Mouse (Mus musculus): Measurements from ENCODE around the gene Actr1a. TPM values are rescaled to one million over a fixed set of nuclear protein-coding genes. Genes with fewer than 3 reads are reported as not detected.

The Actr1a gene
- 100 to 1,000 TPM; 174 to 194 TPM for total RNA-seq (2021)

DNA sequence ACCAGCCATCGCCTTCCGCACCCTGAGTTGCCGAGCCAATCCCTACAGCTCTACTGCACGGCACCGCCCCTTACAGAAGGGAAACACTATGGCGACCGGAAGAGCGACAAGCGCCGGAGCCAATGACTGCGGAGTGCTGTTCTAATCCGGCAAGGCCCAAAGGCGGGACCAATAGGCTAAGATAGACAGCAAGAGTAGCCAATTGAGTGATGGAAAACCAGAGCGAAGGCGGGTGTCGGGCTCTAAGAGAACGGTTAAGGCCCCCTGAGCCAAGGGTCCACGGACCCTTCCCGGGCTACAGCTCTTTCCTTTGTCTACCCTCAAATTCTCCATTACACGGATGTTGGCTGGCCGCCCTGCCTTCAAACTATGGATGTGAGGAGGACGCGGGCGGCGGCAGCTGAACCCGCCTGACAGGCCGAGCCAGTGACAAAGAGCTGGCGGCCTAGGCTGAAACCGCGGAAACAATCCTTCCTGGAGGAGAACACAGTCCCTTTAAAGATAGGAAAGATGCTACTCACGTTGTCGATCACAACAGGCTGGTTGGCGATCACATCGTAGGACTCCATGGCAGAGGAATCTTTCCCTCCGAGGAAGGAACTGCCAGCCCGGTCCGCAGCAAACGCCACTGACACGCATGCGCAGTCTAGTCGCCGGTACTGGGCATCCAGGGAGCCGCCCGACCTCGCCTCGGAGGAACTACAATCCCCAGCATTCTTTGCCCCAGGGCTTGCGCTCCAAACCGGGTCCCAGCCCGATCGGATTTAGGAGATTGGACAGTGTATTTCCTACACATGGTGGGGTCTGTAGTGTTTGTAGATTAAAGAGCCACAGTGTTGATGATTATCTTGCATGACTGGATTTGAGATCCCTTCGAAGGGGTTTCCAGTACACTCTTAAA is at the start of gene Actr1a:
Gene Actr1a (minus strand): TSS at position 640 of the 901 bp plus-strand sequence.
- DNase-seq (ENCODE audit: extremely low spot score in 1 of 2, low spot score in 1 of 2) = peak; percentile 92 to 95

DNA sequence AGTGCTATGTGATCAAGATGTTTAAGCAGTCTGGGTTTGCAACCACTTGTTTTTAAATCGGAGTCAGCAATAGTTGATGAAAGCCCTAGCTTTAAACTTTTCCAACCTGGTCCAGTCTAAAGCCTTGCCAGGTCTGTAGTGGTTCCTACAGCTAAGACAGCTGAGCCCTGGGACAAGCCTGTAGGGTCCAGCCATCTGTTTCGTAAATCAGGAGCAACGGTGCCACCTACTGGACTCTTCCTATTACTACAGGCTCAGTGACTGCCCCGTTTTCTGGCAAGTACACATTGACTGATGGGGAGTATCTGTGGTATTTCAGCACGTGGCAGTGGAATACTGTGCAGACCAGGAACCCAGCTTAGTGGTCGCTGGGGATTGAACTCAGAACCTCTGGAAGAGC is 48.7 kb upstream of the Actr1a start:
- DNase-seq (ENCODE audit: extremely low spot score in 1 of 2, low spot score in 1 of 2) = peak; percentile 35 to 68

DNA sequence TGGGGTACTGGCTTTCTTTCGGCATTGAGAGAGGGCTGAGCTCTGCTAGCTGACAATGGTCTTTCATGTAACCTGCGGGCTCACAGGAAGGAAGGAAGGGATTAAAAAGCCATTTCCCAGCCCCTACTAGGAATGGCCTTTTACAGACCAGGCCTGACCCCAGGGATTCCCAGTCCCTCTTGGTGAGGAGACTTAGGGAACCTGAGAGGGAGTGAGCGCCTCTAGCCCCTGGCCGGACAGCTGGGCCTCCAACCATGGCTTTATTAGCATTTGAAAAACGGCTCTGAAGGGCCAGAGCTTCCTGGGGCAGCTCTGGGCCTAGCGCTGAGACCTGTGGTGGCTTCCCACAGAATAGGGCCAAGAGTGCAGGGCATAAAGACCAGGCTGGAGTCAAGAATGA is 48.0 kb upstream of the Actr1a start:
- DNase-seq (ENCODE audit: extremely low spot score in 1 of 2, low spot score in 1 of 2) = no peak

DNA sequence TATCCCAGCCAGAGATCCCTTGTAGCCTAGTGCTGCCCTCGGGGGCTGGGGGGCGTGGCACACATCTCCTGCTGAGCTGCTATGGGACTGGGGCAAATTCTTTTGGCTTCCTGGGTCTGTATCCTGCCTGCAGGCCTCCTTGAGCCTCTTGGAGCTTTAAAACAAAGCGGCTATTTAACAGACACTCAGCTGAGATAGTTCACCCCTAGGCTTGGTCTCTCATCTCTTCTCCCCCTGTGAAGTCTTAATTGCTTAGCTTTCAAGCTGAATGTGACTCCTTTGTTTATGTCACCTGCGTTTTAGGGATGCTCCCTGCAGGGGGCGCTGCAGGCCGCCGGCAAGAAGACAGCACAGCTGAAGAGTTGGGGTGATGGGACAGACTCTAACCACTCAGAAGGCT is 39.9 kb upstream of the Actr1a start:
- no peak for DNase-seq (ENCODE audit: extremely low spot score in 1 of 2, low spot score in 1 of 2)

DNA sequence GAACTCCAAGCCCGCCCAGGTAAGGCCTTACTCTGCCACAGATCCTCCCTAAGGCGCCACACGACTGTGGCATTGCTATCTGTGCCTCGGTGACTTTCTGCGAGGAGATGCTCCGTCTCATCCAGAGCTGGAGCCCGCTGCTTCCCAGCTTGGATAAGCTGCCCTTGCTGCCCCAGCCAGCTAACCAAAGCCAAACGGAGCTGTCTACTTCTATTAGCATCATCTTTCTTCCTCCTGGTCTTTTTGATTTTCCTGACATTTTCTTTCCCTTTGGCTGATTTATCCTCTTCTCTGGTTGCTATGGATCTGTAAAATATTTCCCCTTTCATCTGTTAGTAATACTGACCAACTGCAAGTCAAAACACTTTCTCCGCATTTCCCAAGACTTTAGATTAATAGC is 39.0 kb upstream of the Actr1a start:
- DNase-seq (ENCODE audit: extremely low spot score in 1 of 2, low spot score in 1 of 2) = no peak

DNA sequence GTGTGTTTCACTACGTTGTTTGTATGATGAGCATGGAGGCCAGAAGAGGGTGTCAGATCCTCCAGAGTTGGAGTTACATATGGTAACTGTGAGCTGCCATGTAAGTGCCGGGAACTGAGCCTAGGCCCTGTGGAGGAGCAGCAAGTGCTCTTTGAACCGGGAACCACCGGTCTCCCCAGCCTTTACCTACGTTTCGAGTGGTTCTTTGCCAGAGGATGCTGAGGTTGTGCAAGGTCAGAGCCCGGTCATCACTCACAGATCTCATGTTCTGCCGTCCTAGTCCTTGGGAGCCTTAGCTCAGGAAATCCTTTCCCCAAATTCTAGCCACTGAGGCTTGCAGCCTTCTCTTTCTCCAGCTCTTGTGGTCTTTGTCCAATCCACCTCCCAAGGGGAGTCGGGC is 38.6 kb upstream of the Actr1a start:
- DNase-seq (ENCODE audit: extremely low spot score in 1 of 2, low spot score in 1 of 2) = no peak

DNA sequence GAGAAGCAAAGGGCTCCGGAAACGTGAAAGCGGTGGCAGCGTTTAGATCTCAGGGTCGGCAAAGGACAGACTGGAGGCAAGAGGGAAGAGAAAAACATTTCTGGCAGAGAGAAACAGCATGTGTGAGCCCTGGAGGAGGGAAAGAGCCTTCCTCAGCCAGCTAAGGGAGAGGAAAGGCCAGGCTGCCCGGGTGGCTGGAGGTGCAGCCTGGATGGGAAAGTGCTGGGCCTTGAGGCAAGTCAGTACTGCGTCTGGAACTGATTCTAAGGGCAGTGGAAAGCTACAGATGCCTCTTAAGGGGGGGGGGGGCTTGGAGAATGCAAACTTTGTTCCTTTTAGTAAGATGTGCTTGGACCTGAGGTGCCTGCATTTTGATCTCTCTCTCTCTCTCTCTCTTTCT is 38.2 kb upstream of the Actr1a start:
- DNase-seq (ENCODE audit: extremely low spot score in 1 of 2, low spot score in 1 of 2) = no peak

DNA sequence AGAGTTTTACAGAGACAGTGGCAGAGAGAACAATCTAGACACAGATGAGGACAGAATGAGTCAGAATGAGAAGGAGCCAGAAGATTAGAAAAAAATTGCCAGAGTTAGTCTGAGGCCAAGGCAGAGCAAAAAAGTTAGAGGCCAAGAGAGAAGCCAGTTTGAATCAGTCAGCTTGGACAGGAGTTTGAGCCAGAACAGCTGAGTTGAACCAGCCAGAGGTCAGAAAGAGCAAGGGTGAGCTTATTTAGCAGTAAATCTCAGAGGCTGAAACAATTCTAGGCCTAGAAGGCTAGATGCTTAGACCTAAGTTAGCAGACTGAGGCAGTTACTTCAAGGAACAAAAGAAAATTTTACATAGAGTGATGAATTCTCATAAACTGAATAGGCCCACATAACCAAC is 33.7 kb upstream of the Actr1a start:
- DNase-seq (ENCODE audit: extremely low spot score in 1 of 2, low spot score in 1 of 2) = no peak

DNA sequence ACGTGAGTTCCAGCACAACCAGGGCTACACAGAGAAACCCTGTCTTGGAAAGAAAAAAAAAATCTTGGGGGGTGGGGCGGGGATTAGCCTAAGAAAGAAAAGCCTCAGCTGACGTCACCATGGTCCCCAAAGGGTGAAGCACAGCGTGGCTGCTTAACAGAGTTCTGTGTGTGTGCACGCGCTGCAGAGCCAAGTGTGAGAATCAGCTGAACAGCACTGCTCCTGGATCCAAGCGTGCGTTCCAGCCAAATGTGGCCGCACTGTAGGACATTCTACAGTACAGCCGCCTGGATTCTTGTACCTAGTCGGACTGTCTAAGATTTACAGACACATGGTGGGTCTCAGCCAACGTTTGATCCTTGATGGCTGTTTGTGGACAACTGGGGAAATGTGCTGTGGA is 30.9 kb upstream of the Actr1a start:
- DNase-seq (ENCODE audit: extremely low spot score in 1 of 2, low spot score in 1 of 2) = no peak

DNA sequence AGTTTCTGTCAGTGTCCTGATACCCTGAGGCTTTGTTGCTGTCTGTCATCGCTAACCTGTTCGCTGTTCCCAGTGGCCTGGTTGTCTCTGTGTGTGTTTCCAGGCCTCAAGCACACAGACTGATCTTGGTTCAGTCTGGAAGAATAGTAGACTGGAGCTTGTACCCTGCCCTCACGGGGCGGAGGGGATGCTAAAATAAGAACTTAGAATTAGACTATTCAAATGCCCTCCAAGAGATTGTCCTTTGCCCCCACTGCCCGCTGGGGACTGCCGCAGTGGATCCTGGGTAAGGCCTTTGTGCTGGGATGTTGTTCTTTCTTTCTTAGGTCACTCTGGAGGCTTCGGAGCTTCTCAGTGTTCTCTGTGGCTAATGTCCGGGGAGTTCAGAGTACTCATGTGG is 29.7 kb upstream of the Actr1a start:
- DNase-seq (ENCODE audit: extremely low spot score in 1 of 2, low spot score in 1 of 2) = no peak

DNA sequence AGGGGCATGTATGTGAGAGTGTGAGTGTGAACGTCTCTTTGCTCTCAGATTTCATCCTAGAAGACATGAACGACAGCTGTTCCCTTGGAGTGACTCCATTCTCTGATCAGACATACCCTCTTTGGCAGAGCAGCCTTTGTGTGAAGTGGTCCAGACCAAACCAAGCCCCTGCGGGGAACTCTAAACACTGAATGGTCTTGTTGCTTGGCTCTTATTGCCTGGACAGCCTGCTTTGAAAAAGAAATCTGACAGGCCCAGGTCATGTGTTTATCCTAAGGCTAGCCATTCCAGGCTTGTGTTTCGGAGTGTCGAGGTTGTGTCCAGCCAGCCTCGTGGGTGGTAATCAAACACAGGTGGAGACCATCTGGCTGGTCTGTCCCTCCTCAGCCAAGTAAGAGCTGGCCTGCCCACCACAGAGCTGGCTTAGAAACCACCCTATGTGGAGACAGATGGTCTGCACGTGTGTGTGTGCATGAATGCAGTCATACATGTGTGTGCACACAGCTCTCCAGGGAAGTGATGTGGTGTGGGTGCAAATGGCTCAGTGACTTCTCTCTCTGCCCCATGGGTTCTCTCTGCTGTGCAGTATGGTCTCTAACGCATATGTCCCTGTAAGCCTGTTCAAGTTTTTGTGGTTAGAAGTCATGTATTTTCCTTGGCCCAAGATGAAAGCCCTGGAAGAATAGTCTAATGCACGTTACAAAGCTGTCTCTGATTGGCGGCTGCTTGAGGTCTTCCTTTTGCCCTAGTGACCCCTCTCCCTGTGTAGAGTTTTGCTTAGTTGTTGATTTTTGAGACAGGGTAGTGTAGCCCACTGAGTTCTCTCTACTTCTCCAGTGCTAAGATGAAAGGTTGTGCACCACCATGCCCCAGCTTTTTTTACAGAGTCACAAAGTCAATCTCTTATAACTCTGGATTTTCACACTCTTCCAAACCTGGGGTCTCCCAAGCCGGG is 27.1 kb upstream of the Actr1a start:
- no peak for DNase-seq (ENCODE audit: extremely low spot score in 1 of 2, low spot score in 1 of 2)

DNA sequence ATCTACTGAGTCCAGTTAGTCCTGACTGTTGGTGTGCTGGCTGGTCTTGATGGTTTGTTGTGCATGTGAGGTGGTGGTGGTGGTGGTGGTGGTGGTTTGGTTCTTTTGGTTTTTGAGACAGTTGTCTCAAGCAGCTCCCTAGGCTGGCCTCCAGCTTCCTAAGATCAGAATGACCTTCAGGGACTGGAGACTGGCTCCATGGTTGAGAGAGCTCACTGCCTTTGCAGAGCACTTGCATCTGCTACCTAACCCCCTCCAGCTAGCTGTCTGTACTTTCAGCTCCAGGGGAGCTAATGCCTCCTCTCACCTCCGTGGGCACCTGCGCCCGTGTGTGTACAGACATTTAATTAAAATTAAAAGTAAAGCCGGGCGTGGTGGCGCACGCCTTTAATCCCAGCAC is 24.9 kb upstream of the Actr1a start:
- no peak for DNase-seq (ENCODE audit: extremely low spot score in 1 of 2, low spot score in 1 of 2)

DNA sequence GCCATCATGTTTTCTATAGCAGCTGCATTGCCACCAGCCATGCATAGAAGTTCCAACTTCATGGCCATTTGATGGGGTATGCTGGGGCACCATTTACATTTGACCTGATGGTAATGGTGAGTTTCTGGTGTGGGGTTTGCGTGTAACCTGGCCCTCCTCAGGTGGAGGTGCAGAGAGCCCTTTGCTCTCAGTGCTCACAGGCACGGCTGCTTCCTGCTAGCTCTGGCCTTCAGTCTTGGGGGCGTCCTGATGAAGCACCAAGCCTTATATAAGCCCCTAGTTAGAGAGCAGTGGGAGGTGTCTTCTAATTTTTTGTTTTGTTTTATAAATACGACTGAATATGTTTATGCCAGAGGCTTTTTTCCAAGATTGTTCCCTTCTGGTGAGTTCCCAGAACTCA is 22.5 kb upstream of the Actr1a start:
- no peak for DNase-seq (ENCODE audit: extremely low spot score in 1 of 2, low spot score in 1 of 2)

DNA sequence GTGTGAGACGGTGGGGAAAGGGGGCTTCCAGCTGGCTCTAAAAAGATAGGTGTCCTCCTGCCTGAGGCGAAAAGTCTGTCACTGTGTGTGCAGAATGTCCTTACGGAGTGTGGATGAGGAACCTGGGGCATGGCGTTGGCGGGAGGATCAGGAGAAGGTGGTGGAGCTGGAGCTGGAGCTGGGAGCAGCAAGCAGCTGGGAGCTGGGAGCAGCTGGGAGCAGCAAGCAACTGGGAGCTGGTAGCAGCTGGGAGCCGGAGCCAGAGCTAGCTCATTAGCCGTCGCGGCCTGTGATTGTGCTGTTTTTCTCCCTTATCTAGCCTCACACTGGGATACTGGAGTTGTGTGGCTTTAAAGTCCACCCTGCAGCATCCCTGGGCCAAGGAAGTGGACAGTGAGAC is 20.7 kb upstream of the Actr1a start:
- DNase-seq (ENCODE audit: extremely low spot score in 1 of 2, low spot score in 1 of 2) = no peak

DNA sequence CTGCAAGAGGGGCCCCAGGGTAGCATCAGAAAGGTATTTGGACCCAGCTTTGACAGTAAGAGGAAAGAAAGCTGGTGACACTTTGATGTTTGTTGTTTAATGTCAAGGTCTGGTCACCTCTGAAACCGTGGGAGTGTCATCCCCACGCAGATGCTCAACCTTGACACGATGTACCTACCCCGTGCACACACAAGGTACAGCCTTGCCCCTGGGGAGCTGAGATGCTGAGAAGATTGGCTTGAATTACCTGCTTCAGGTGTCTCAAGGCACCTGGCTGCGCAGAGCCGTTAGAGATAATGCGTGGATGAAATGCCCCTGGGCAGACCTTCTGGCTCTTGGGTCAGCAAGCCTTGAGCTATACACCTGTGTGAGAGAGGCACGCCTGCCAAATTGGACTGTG is 18.9 kb upstream of the Actr1a start:
- no peak for DNase-seq (ENCODE audit: extremely low spot score in 1 of 2, low spot score in 1 of 2)

DNA sequence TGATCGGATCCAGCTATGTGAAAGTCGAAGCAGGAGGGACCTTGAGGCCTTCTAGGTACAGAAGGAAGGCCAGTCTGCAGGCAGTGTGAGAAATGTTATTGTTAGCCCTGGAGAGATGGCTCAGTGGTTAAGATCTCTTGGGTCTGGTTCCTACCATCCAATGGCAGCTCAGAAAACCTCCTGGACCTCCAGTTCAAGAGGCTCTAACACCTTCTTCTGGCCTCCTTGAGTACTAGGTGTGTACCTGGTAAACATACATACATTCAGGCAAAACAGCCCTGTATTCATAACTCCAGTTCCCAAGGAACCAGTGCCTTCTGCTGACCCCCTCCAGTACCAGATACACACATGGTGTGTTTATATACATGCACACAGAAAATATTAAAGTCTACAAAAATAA is 18.4 kb upstream of the Actr1a start:
- DNase-seq (ENCODE audit: extremely low spot score in 1 of 2, low spot score in 1 of 2) = no peak

DNA sequence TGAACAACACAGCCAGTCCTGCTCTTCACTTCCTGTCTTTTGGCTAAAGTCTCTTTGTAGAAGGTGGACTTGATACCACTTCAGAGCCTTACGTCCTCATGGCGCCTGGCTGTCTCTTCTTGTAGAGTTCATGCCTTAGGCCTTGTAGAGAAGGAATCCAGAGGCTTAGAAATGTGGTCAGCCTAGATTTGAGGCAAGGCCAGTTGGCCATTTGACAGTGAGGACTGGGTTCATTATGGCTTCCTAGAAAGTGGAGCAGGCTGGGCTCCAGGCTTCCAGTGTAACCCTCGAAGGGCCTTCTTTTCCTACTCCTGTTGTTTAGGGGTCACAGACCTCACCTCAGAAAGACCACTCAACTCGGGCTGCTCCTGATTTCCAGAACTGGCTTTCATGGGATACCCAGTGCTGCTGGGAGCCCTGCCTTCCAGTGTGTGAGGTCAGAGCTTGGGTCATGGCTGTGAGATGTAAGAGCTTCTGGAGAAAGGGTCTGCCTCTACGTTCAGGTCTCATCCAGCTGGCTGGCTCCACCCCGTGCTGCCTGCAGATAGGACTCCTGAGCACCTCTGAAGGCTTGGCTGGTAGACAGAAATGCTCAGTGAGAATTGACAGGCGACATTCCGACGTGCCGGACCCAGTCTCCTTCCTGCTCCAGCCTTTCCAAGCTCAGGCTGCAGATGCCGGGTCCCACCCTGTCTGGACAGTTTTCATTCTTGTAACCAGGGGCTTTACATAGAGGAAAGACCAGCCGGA is 16.7 kb upstream of the Actr1a start:
- no peak for DNase-seq (ENCODE audit: extremely low spot score in 1 of 2, low spot score in 1 of 2)

DNA sequence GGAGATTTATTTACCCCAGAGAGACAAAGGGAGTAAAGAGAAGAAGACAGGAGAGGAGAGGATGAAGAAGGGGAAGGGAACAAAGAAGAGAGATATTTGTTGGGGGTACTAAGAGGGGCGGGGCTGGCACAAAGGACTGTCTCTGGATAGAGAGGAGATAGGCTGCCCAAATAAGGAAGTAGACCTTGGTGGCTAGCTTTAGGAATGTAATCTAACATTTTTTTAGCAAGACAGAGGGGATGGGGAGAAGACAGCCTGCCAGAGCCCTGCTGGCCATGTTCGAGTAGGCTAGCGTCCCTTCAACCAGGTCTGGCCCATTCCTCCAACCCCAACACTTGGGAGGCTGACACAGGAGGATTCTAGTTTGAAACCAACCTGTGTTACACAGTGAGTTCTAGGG is 14.0 kb upstream of the Actr1a start:
- no peak for DNase-seq (ENCODE audit: extremely low spot score in 1 of 2, low spot score in 1 of 2)

DNA sequence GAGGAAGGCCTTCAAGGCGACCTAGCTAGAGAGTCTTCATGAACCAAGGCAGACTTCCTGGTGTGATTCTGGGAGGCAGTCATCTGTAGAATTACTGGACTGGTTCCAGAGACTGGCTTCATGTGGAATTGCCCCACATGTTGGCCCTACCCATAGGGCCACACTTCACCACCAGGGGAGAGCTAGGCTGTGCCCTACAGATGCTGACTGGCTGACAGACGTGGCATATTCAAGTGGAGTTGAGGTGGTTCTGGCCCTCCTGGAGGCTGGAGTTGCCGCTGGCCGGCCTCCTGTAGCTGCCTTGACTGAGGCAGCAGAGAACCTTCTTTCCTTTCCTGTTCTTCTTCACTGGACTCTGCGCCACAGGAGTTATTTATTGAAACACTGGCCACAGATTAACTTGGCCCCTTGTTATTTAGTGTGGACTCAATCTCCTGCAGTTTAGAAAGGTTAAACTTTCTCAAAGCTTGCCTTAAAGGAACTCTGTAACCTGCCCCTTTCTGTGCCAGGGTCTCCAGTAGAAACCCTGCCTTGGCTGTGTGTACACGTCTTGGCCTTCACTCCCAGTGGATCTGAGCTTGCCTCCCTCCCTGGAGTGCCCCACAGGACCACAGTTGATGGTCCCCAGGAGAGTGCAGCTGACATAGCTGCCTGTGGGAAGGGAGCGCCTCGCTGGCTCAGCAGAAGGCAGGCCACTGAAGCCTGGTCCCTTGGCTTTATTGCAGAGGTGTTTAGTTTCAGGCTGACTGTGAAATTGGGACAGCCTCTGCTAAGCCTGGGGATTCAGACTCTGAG is 11.2 kb upstream of the Actr1a start:
- DNase-seq (ENCODE audit: extremely low spot score in 1 of 2, low spot score in 1 of 2) = no peak

DNA sequence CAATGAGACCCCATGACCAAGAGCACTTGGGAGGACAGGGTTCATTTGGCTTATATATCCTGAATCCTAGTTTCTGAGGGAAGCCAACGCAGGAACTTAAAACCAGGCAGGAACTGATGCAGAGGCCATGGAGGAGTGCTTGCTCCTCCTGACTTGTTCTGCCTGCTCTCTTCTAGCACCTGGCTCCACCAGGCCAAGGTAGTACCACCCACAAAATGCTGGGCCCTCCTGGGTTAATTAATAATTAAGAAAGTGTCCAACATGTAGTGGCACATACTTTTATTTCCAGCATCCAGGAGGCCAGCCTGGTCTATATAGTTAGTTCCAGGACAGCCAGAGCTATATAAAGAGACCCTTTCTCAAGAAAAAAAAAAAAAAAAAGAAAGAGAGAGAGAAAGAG is 8.5 kb upstream of the Actr1a start:
- no peak for DNase-seq (ENCODE audit: extremely low spot score in 1 of 2, low spot score in 1 of 2)

Data from layer of hippocampus, postnatal 25 days (tissue).